Mouse (Mus musculus) spleen, postnatal 14 days (tissue): Measurements from ENCODE around the gene Poc1b.

Experiments
- DNase-seq, 2 experiments: peaks; one replicate each; pipeline ENCODE4 v3.0.0; 2021 to 2022; ENCODE audit warnings: low spot score in 2 of 2

Poc1b gene

GRCm38 (mm10) chr10:99106703-99107631 is at the start of gene Poc1b:
TSS of gene Poc1b (plus strand) at chr10:99107036.
- DNase-seq, result peak; percentile 63 to 73

GRCm38 (mm10) chr10:99060588-99060987 is 46.2 kb upstream of the Poc1b start:
- no peak for DNase-seq

GRCm38 (mm10) chr10:99061418-99061817 is 45.4 kb upstream of the Poc1b start:
- no peak for DNase-seq

DNA sequence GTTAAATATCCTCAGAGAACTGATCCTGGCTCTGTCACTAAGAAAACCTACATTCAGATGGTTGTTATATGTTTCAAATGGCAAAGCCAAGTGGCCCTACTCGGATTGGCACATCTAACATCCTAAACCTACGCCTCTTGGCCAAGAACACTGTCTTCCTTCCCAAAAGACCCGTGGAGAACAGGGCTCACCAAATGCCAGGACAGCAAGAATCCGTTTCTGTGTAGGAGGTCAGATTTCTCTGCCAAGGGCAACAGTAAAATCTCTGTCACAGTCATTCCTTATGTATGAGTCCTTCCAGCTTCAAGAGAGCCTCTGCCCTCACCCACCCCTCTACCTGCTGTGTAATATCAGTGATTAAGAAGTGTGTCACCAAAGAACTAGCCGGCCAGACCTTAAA is 44.3 kb upstream of the Poc1b start:
- no peak for DNase-seq

DNA sequence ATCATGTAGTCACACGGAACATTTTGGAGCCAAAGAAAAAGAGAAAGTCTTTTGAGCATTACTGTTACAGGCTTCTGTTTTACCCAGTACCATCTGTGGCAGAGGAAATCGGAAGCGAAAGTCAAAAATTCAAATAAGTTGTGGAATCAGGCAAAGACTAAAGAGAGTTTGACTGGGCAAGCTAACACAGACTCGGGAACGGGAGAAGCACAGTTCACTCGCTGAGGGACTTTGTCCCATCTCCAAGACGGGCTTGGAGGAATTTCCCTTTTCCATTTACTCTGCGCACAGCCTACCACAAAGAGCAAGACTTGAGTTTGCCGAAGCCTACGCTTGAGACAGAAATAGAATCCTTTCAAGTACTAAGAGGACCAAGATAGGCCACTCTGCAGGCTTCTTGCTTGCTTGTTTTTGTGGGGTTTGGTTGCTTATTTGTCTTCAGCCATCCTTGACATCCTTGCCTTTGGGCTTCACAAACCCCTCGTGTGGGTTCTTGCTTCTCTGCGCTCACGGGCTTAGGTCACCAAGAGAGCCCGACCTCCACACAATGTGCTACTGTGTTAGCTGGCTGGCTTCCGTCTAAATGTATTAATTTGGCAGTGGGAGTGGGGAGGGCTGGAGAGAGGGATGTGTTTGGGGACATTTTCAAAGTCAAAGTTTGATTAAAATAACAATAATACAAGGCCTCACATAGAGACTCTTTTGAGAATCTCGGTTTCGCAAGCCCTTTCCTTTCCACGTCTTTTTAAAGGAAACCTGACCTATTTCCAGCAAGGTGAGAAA is 30.5 kb upstream of the Poc1b start:
- no peak for DNase-seq

DNA sequence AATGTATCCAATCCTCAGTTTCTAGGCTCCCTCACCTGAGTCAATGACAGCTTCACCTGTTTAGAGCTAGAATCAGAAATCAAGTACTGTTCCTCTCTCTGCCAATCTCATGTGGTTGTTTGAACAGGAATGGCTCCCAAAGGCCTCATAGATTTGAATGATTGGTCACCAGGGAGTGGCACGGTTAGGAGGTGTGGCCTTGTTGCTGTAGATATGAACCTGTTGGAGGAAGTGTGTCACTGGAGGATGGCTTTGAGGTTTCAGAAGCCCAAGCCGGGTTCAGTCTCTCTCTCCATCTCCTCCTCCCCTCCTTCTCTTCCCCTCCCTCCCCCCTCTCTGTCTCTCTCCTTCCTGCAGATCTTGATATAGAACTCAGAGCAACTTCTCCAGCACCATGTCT is 28.2 kb upstream of the Poc1b start:
- no peak for DNase-seq

GRCm38 (mm10) chr10:99081569-99081990 is 25.3 kb upstream of the Poc1b start:
- no peak for DNase-seq

- DNase-seq, result no peak
These were observed 23.3 kb upstream of the Poc1b start for GRCm38 (mm10) chr10:99083431-99084003.

GRCm38 (mm10) chr10:99084397-99085239 is 22.2 kb upstream of the Poc1b start:
- peak; percentile 40 to 68 for DNase-seq

GRCm38 (mm10) chr10:99085240-99085587 is 21.6 kb upstream of the Poc1b start:
- DNase-seq, result no peak

DNA sequence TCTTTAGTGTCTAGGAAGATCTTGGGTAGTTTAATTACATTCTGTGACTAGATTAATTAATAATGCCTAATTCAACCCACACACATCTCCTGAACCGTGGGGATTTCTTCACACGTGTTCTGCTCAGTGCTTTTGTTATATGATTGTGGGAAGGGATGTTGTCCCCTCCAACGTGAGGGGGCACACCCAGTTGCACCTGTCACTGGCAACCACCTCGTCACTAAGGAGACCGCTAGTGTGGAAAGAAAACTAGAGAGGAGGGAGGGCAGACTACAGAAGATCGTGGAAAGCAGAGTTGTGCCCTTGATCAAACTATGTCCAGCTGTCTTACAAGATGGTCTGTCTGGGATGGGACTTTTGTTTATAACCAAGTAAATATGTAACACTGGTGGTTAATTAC is 20.8 kb upstream of the Poc1b start:
- no peak for DNase-seq

DNA sequence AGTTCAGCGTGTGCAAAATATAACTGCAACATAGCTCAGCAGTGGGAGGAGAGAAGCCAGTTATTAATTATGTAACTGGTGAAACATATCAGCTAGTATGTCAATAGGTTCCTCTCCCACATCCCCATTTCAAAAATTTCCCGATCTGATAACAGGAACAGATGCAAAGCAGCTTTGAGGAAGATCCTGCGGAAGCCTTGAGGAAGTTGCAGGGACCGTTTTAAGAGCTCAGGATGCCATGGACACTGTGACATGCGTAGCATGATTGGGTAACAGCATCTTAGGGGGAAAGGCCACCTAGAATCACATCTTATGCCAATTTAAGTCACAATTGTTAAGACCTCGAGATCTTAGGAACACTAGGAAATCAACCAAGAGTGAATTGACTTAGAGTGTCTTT is 16.9 kb upstream of the Poc1b start:
- no peak for DNase-seq

- no peak for DNase-seq
These were observed 13.5 kb upstream of the Poc1b start for GRCm38 (mm10) chr10:99093364-99093763.

GRCm38 (mm10) chr10:99095114-99095513 is 11.7 kb upstream of the Poc1b start:
- DNase-seq, result no peak

DNA sequence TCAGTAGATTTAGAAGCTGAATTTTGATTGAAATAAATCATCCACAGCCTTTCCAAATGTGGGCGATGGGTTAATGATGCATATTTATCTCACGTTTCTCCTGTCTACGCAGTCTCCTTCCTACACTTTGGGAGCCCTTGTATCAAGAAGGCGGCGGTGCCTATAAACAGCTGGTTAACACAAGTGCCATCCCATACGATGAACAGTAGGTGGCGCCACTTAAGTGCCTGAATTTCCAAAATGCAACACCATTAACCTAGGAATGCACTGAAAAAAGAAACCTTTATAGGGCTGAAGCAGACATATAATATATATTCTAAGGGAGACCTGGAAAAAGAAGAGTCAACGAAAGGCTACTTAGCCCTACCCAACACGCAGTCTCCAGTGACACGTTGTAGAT is 9.5 kb upstream of the Poc1b start:
- peak in 1 of 2 experiments; percentile 42 for DNase-seq

DNA sequence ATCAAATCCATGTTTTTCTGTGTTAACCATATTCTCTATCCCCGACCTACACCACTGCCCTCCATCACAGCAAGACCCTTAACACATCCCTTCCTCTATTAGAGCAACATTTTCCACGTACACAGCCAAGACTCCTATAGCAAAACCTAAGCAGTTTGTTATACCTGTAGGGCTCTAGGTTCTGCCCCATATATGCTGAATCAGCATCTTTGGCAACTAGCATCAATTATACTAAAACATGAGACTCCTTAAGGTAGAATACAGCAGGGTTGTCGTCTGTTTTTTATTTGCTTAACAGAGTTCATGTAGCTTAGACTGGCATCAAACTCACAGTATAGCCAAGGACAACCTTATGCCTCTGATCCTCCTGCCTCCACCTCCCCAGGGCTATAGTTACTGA is 1.3 kb upstream of the Poc1b start:
- no peak for DNase-seq

DNA sequence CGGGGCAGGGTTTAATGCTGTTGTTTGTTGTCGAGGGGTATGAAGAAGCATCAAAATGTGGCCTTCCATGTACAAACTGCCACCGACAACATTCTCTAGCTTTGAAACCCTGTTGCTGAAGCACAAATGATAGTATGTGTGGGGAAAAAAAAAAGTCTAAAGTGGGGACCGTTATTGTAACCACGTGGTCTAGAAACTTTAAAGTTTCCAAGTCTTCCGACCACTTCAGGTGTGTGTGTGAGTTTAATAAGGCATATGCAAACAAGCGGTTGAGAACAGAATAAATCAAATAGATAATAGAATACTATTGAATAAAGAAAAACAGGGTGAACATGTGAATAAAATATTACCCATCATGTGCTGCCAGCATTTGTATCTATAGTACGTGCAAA is 529 bp upstream of the Poc1b start:
- DNase-seq, result no peak

GRCm38 (mm10) chr10:99107964-99108363 is 1.1 kb downstream of the Poc1b start, which contains the start of gene Galnt4:
TSS of gene Galnt4 (plus strand) at chr10:99108159.
- DNase-seq, result peak; percentile 60 to 76

DNA sequence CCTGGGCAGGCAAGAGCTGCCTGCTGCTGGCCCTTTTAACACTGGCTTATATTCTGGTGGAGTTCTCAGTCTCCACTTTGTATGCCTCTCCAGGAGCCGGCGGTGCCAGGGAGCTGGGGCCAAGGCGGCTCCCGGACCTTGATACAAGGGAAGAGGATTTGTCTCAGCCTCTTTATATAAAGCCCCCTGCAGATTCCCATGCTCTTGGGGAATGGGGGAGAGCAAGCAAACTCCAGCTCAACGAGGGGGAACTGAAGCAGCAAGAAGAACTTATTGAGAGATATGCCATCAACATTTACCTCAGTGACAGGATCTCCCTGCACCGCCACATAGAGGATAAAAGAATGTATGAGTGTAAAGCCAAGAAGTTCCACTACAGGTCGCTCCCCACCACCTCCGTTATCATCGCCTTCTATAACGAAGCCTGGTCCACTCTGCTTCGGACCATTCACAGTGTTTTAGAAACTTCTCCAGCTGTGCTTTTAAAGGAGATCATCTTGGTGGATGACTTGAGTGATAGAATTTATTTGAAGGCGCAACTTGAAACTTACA is 1.7 kb downstream of the Poc1b start:
- no peak for DNase-seq

DNA sequence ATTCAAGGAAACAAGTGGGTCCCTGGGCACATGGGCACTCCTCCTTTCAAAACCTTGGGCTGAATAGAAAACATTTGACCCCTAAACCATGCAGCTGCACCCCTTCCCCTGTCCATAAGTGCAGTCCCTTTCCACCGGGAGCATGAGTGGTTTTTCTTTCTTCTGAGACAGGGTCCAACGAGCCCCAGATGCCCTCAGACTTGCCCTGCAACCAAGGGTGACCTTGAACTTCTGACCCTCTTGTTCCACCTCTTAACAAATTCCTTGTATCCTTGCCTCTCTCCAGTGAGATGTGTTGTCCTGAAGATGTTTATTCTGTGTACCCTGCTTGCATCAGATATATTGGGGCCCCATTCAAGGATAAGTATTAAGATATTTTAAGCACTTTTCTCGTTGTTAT is 6.7 kb downstream of the Poc1b start:
- no peak for DNase-seq

- no peak for DNase-seq
These were observed 7.5 kb downstream of the Poc1b start for GRCm38 (mm10) chr10:99114295-99114694.
